Mouse (Mus musculus): ENCODE data around the gene Rac2. TPM values are rescaled to one million over a fixed set of nuclear protein-coding genes. Genes with fewer than 3 reads are reported as not detected.

The Rac2 gene
- total RNA-seq, 1 experiment: 2.9 TPM

DNA sequence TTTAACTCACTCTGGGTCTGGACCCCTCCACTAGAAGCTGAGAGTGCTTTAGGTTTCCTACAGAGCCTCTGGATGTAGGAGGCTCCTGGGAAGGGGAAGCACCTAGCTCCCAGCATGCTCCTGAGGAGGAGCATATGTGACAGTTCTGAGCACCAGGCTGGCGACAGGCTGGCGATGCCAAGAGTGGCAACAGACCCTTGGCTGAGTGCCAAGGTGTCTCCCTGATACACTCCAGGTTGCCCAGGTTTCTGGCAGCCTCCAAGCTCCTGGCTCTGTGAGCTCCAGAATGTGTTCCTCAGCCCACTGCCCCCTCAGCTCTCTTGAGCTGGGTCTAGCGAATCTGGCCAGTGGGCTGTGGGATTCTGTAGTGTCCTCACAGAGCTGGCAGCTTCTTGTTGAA, 31.0 kb downstream of the Rac2 start:
- H3K36me3 ChIP-seq (ENCODE audit: control insufficient read depth, insufficient read depth, low read length, poor library complexity, severe bottlenecking): no peaks in the 10 kb centered on the region
- TF ChIP-seq ZNF384 (IDR thresholded peaks at IDR 0.05; ENCODE audit: low read depth, low read length) (no peak), CHD2 (IDR thresholded peaks at IDR 0.05; ENCODE audit: low read depth, low read length) (no peak), MAFK (IDR thresholded peaks at IDR 0.05; ENCODE audit: insufficient read depth, low read depth, low read length) (no peak), HCFC1 (IDR thresholded peaks at IDR 0.05; ENCODE audit: borderline replicate concordance, insufficient read depth, low read length) (no peak), ZC3H11A (IDR thresholded peaks at IDR 0.05; ENCODE audit: borderline replicate concordance, low read depth, low read length) (no peak)
- H3K27ac ChIP-seq (ENCODE audit: insufficient read depth, low read depth, low read length, poor library complexity, severe bottlenecking): no peak overlapping the region
- DNase-seq (ENCODE audit: low read depth, low spot score): no peak
- peaks cover 0 to 9% of the 10 kb centered on the region in 2 experiments; a peak in 1 of 4 replicates for H3K4me1 ChIP-seq (ENCODE audit: control insufficient read depth in 2 of 2, insufficient read depth in 2 of 2, low read length in 2 of 2, poor library complexity in 1 of 2)
- H3K9ac ChIP-seq (ENCODE audit: insufficient read depth, low read depth, low read length, poor library complexity, severe bottlenecking): no peak overlapping the region
- H3K9me3 ChIP-seq (ENCODE audit: control insufficient read depth, insufficient read depth, low read depth, low read length): no peaks in the 10 kb centered on the region
- H3K4me3 ChIP-seq (ENCODE audit: insufficient read depth in 1 of 2, low read depth in 1 of 2, low read length in 2 of 2, poor library complexity in 1 of 2, severe bottlenecking in 1 of 2): no peak overlapping the region
- in situ Hi-C loops (cut with MboI; ENCODE audit: low sequenced_read_pairs in 2 of 2, unreplicated experiment in 2 of 2): no loop called here

DNA sequence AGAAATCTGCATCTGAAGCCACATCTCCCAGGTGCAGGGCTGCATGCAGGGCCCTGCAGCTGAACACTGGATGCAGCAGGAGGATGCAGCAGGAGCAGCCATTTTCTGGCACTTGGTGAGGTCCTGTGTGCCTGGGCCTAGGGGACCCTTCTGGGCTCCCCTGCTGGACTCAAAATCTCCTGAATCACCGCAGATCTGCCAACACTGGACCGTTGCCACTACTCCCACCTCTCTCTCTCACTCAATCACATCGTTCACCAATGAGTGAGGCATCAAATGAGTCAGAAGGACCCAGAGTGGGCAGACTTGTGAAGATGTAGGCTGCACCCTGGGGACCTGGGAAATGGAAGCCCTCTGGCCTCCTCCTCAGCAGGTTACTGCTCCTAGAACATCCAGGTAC, 31.5 kb downstream of the Rac2 start:
- no peaks in the 10 kb centered on the region for H3K36me3 ChIP-seq (ENCODE audit: control insufficient read depth, insufficient read depth, low read length, poor library complexity, severe bottlenecking)
- in situ Hi-C loops (cut with MboI; ENCODE audit: low sequenced_read_pairs in 2 of 2, unreplicated experiment in 2 of 2): no loop called here
- no peak for DNase-seq (ENCODE audit: low read depth, low spot score)
- no peak for TF ChIP-seq ZC3H11A (IDR thresholded peaks at IDR 0.05; ENCODE audit: borderline replicate concordance, low read depth, low read length)
- TF ChIP-seq MAFK (IDR thresholded peaks at IDR 0.05; ENCODE audit: insufficient read depth, low read depth, low read length): no peak
- no peak for TF ChIP-seq ZNF384 (IDR thresholded peaks at IDR 0.05; ENCODE audit: low read depth, low read length)
- TF ChIP-seq CHD2 (IDR thresholded peaks at IDR 0.05; ENCODE audit: low read depth, low read length): no peak
- no peak for TF ChIP-seq HCFC1 (IDR thresholded peaks at IDR 0.05; ENCODE audit: borderline replicate concordance, insufficient read depth, low read length)
- no peak overlapping the region for H3K4me3 ChIP-seq (ENCODE audit: insufficient read depth in 1 of 2, low read depth in 1 of 2, low read length in 2 of 2, poor library complexity in 1 of 2, severe bottlenecking in 1 of 2)
- no peaks in the 10 kb centered on the region for H3K9me3 ChIP-seq (ENCODE audit: control insufficient read depth, insufficient read depth, low read depth, low read length)
- H3K4me1 ChIP-seq (ENCODE audit: control insufficient read depth in 2 of 2, insufficient read depth in 2 of 2, low read length in 2 of 2, poor library complexity in 1 of 2): peaks cover 0 to 14% of the 10 kb centered on the region in 2 experiments; a peak in 1 of 4 replicates
- no peak overlapping the region for H3K9ac ChIP-seq (ENCODE audit: insufficient read depth, low read depth, low read length, poor library complexity, severe bottlenecking)
- H3K27ac ChIP-seq (ENCODE audit: insufficient read depth, low read depth, low read length, poor library complexity, severe bottlenecking): no peak overlapping the region

DNA sequence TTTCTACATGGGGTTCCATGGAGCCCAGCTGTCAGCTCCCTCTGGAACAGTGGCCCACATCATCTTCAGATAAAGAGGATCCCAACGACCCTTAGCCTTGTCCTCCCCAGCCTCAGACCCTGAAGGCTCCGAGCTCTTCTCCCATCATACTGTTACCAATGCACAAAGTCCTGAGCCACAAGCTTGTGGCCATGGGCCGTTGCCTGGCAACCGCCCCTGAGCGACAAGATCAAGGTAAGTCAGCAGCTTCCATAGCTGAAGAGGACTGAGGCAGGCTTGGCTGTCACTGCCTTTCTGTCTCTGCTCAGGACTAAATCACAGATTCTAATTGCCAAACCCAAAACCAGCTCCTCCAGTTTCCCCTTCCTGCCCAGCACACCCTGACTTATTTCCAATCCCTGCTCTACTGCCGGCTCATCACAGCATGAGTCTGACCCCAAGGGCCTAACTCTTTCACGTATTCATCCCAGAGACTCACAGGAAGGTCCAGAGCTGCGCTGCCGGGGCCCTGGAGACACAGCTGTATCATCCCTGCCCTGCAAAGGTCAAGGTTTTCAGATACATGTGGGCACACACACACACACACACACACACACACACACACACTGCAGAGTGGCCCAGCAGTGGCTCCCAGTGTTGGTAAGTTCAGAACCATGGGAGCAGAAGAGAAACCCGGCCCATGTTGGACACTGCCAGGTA, 36.7 kb downstream of the Rac2 start:
- DNase-seq (ENCODE audit: low read depth, low spot score): no peak
- Histone ChIP-seq H3K27ac (ENCODE audit: insufficient read depth, low read depth, low read length, poor library complexity, severe bottlenecking) (no peak overlapping the region), H3K4me1 (ENCODE audit: control insufficient read depth in 2 of 2, insufficient read depth in 2 of 2, low read length in 2 of 2, poor library complexity in 1 of 2) (peaks cover 0 to 14% of the 10 kb centered on the region in 2 experiments; a peak in 1 of 4 replicates), H3K4me3 (ENCODE audit: insufficient read depth in 1 of 2, low read depth in 1 of 2, low read length in 2 of 2, poor library complexity in 1 of 2, severe bottlenecking in 1 of 2) (no peak overlapping the region), H3K9ac (ENCODE audit: insufficient read depth, low read depth, low read length, poor library complexity, severe bottlenecking) (no peak overlapping the region), H3K9me3 (ENCODE audit: control insufficient read depth, insufficient read depth, low read depth, low read length) (no peaks in the 10 kb centered on the region), H3K36me3 (ENCODE audit: control insufficient read depth, insufficient read depth, low read length, poor library complexity, severe bottlenecking) (no peaks in the 10 kb centered on the region)
- TF ChIP-seq CHD2 (IDR thresholded peaks at IDR 0.05; ENCODE audit: low read depth, low read length) (no peak), HCFC1 (IDR thresholded peaks at IDR 0.05; ENCODE audit: borderline replicate concordance, insufficient read depth, low read length) (no peak), ZNF384 (IDR thresholded peaks at IDR 0.05; ENCODE audit: low read depth, low read length) (no peak), ZC3H11A (IDR thresholded peaks at IDR 0.05; ENCODE audit: borderline replicate concordance, low read depth, low read length) (no peak), MAFK (IDR thresholded peaks at IDR 0.05; ENCODE audit: insufficient read depth, low read depth, low read length) (no peak)
- in situ Hi-C loops (cut with MboI; ENCODE audit: low sequenced_read_pairs in 2 of 2, unreplicated experiment in 2 of 2): no loop called here

DNA sequence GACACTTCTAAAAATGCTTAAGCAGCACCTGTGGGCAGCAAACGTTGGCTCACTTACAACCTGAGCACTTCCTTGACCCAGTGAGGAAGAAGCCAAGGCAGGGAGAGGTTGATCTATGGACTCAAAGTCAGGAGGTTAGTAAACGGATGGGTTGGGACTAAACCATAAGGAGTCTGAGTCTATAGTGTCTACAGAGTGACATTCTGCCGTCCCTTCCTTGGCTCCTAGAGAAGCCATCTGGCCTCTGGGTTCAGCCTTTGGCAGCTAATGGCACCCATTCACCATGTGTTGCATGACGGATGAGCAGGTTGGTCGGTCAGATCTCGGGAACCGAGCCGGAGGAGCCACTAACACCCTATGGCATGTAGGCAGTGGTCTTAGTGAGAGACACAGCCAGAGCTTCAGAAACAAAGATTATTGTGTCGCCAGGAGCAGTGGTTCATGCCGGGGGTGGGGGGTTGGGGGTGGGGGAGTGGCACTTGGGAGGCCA, 39.2 kb downstream of the Rac2 start:
- H3K9me3 ChIP-seq (ENCODE audit: control insufficient read depth, insufficient read depth, low read depth, low read length): no peaks in the 10 kb centered on the region
- no peak overlapping the region for H3K27ac ChIP-seq (ENCODE audit: insufficient read depth, low read depth, low read length, poor library complexity, severe bottlenecking)
- no peaks in the 10 kb centered on the region for H3K36me3 ChIP-seq (ENCODE audit: control insufficient read depth, insufficient read depth, low read length, poor library complexity, severe bottlenecking)
- no peak for TF ChIP-seq CHD2 (IDR thresholded peaks at IDR 0.05; ENCODE audit: low read depth, low read length)
- TF ChIP-seq MAFK (IDR thresholded peaks at IDR 0.05; ENCODE audit: insufficient read depth, low read depth, low read length): no peak
- no peak for TF ChIP-seq ZC3H11A (IDR thresholded peaks at IDR 0.05; ENCODE audit: borderline replicate concordance, low read depth, low read length)
- no peak for TF ChIP-seq HCFC1 (IDR thresholded peaks at IDR 0.05; ENCODE audit: borderline replicate concordance, insufficient read depth, low read length)
- TF ChIP-seq ZNF384 (IDR thresholded peaks at IDR 0.05; ENCODE audit: low read depth, low read length): no peak
- no peak overlapping the region for H3K9ac ChIP-seq (ENCODE audit: insufficient read depth, low read depth, low read length, poor library complexity, severe bottlenecking)
- in situ Hi-C loops (cut with MboI; ENCODE audit: low sequenced_read_pairs in 2 of 2, unreplicated experiment in 2 of 2): no loop called here
- H3K4me3 ChIP-seq (ENCODE audit: insufficient read depth in 1 of 2, low read depth in 1 of 2, low read length in 2 of 2, poor library complexity in 1 of 2, severe bottlenecking in 1 of 2): no peak overlapping the region
- peaks cover 0 to 12% of the 10 kb centered on the region in 2 experiments; a peak in 1 of 4 replicates for H3K4me1 ChIP-seq (ENCODE audit: control insufficient read depth in 2 of 2, insufficient read depth in 2 of 2, low read length in 2 of 2, poor library complexity in 1 of 2)
- no peak for DNase-seq (ENCODE audit: low read depth, low spot score)
